Mouse (Mus musculus) right cerebral cortex, adult 18-20 months (tissue): Measurements from ENCODE around the gene Sp8.

ENCODE experiments used
- DNase-seq: peaks from one replicate; pipeline ENCODE4 v3.0.0; 2022; ENCODE audit warnings: mixed read lengths

The Sp8 gene

DNA sequence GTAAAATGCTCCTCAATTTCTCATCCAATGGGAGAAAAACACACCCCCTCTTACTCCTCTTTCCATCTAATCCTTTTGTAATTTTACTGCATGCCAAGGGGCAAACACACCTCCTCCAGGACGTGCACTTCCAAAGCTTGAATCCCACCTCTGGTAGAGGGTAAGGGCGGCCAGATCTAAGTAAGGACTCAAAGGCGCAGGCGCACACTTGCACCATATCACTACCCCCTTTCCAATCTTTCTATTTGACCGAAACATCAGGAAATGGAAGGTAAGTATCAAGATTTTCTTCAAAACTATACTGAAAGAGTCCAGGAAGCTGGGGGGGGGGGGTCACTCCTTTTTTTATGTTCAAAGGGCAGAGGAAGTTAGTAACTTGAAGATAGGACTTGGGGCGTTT, at the start of gene Sp8:
Sp8 (plus strand) TSS at position 109 of the 400 bp plus-strand sequence.
- DNase-seq = no peak

DNA sequence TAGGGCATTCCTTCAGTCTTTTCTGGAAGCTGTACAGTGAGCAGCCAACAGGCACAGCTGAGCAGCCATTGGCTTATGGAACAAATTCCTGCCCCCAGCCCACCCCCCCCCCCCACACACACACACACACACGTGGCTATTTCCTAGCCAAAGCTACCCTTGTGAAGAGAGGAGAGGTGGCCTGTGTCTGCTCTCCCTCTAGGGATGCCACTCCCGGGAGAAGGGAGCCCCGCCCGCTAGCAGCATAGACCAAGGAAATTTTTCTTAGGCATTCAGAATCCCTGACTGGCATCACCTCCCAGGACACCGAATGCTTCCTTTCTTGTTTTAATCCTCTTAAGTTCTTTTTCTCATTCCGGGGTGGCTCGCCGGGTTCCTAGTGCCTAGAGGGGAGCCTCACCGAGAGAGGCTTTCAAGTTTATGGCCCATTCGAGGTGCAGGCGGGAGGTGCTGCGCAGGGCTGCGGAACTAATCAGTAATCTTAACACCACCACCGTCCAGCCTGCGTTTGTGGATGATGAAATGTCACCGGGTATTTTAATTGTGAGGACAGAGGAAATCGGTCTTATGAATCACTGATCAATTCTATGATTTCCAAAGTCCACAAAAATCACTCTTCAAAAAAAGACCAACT, 34.7 kb upstream of the Sp8 start:
- no peak for DNase-seq

DNA sequence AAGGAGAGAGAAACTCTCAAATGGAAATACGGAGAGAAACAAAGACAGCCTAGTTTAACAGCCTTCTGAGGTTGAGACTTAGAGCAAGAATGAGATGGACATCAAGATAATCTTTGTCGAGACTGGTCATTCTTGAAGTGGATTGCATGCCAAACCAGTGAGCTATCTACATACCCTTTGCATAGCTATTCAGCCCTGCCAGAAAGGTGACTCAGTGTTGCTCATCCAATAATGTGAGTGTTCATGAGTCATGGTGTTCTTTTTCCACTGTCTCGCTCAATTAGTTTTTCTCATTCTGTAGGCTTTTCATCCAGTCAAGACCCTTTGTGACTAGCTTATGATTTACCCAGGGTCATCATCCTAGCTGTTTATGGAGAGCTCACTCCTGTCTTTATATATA, 31.6 kb upstream of the Sp8 start:
- no peak for DNase-seq

DNA sequence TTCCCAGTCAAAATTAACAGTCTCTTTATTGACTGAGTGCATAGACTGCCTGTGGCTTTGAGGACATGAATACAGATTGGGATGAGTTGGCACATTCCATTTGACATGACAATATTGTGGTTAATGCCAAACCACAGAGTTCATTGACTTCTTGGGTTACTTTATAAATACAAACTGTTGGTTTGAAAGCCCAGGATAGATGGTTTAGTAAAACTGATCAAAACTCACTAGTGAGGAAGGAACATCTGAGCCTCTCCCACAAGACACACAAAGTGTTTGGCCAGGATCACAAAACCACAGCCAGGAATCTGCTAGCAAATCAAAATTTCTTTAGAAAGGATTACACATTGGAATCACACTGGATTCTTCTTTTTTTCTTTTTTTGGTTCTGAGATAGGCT, 30.0 kb upstream of the Sp8 start:
- no peak for DNase-seq

DNA sequence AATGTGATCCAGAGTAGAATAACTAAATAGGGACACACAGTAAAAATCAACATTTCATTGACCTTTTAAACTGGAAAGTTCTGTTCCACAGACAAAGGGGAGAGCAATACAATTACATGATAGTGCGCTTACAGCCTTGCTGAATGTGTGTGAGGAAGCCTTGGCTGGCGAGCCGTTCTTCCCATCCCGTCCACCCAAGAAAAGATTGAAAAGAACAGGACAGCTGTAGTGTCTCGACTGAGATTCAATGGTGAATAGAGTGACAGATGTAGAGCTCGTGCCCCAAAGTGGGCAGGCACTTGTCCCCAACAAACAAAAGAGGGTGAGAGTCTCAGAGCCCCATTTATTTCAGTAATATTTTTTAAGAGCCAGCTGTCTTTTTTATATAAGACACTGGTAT, 16.2 kb upstream of the Sp8 start:
- no peak for DNase-seq

DNA sequence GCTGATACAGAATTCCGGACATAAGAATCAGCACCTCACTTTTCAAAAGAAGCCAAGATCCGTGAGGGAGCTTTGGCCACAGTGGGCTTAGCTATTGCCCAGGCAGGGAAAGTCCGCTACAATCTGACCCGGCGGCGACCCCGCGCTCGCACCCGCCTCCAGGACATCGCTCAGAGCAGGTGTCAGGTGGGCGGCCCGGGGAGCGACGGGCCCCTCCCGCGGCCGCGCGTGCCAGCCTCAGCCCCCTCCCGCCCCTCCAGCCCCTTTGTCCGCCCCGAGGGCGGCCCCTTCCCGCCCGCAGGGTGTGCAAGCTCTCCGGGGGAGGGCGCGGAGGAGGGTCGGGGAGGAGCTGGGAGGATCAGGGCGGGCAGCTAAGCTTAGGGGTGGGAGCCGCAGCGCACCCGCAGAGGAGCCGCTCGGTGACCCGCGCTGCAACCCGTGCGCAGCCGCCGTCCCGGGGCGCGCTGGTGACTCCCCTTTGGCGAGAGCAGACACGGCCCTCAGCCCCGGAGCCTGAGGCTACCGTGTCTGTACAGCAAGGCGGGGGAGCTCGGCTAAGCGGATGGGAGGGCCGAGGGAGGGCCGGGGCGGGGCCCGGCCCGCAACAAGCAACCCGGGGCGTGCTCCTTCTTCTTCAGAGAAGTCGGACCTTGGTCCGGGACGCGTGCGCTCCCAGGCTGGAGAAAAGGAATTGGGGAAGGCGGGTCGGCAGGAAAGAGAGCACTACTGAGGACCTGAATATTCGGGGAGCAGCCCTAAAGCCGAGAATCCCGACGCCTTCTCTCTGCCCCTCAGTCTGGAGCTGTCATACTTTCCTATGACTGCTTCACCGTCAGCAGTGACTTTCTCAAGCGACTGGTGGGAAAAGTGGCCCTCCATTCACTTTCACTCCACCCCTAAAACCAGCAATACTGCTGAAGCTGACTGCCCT, 9.5 kb upstream of the Sp8 start:
- DNase-seq = no peak

DNA sequence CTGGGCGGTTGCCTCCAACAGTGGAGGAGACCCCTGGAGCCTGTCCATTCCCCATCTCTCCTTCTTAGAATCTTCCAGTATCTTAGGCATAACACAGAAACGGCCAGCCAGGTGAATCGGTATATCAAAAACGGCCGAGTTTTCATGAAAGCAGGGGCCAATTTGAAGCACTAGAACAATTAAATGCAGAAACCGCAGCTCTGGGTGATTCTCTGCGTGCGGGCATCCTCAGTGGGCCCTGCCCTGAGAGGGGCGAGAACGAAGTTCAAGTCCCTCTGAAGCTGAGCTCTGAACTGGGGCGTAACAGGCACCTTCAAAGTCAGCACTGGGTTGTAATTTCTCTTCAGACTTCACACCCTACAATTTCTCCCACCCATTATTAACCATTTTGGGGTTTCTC, 8.8 kb upstream of the Sp8 start:
- DNase-seq = no peak

DNA sequence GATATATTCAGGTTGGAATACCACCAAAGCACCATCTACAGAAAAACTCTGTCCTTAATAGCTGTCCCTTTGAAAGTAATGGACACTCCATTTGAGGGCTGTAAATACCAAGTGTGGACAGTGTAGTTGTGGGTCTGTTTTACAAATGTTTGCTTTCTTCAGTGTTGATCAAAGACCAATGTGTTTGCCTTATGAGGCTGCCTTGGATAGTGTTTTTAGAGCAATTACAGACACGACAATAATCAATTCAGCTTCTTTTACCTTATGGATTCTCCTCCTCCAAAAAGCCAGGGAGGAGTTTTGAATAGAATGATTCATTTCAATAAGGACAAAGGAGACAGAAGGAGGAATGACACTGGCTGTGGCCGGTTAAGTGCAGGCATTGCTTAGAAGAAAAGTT, 7.9 kb upstream of the Sp8 start:
- DNase-seq = no peak

DNA sequence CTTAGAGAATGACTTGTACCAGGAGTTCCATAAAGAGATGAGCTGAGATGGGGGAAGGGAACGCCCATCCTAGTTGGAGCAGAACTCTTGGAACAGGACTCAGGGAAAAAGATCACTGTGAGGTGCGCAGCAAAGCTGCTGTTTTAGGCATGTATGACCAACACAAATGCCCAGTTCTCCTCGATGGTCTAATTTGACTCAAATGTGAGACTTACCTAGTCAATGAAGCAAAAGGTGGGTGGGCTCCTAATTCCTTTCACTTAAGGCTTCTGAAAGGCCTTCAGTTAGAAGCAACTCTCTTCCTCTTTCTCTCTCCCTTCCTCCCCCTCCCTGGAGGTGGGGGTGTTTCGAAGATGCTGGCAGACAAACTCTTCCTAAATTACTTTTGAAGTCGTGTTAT, 6.7 kb upstream of the Sp8 start:
- DNase-seq = no peak

DNA sequence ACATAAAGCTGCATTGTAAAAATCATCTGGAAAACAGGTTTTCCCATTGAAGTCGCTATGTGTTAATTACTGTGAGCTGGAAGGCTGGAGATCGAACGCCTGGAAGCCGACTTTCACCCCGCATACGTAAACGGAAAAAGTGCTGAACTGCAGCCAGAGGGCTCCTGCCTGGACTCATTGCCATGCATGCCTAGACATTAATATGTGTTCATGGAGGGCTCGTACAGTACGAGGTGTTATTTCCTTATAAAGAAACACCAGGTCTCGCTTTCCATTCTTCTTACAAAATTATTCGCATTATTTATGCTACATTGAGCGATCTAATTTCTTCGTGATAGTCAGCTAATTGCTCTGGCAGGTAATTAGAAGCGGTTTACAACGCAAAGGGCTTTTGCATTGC, 5.8 kb upstream of the Sp8 start:
- no peak for DNase-seq

DNA sequence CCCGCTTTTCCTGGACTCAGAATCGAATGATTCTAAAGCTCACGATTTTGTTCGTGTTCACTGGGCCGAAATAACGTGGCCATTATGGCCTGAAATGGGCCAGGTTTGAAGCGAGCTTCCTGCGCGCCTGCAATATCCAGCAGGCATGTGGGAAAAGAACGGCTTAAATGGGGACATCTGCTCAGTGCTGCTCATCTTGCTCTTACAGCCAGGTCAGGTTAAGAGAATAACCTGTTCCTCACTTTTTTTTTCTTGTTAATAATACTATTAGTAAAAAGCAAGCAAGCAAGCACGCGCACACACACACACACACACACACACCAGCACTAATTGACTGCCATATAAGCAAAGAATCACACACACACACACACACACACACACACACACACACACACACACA, 5.3 kb upstream of the Sp8 start:
- no peak for DNase-seq

DNA sequence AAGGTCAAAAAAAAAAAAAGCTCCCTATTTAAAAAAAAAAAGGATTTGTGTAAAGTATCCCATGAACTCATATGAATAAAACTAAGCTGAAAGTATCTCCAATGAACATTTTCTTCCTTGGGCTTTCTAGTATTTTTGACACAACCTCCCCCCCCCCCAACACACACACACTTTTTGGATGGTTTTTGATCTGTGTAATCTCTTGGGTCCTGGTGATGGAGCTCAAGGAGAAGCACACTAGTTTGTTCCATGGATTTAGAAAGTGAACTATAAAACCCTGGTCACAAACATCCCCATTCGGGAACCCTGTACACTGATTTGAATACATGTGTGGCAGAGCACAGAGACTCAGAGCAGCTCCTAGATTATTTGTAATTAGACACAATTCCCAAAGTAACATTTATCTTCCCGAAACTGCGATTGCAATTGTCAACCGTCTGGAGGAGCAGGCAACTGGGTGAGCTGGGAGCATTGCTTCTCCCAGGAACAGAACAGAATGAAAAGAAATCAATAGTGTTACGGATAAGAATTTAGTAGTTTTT, 4.7 kb upstream of the Sp8 start:
- DNase-seq = no peak

DNA sequence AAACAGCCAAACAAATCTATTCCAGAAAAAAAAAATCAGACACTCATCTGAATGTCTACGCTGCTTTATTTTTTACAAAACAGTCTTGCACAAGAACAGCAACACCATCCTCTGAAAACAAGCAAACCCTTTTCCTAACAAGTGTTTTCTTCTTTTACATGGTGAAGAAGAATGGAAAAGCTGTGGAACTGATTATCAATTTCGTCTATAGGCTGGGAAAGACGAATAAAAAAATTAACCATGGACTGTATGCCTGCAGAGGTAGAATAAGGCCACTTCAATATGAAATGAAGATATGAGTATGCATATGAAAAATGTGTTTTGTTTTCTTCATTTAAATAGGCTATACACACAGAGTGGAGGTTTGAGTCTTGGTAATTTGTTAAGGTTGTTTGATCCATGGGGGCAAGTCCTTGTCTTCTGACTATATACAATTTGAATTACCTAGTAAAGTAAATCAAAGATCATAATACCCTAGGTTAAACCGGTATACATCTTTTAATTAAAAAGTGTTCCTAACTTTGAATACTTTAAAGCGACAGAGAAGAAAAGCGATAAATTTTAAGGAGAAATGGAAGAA, 4.1 kb upstream of the Sp8 start:
- DNase-seq = no peak

DNA sequence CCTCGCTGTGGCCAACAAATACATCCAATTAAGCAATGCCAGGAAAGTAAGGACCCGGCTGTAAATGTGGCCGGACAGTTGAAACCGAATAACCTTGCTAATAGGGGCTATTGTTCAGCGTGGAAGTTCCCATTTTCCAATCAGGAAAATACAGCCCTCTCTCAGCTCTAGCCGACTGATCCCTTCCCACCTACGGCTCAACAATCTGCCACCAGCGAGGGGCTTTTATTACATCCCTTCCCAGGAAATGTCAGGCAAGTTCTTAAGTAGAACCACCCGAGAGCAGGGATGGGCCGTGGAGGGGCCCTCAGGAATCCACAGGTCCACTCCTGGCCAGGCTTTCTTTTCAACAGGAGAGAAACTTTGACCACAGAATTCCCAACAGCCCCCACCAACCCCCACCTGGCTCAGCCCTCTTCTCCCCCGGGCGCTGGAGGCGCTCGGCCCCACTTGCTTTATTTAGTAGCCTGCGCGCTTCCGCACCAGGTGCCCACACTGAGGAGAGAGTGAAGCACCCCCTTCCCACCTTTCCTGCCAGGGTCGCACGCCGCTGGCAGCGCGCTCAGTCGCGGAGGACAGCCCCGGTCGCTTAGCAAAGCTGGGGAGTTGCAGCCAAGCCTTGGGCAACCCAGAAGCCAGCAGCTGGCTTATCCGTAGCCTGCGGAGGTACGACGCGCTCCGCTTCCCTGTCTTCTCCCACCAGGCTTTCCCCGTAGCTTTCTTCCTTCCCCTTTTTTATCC, 3.3 kb upstream of the Sp8 start:
- no peak for DNase-seq

DNA sequence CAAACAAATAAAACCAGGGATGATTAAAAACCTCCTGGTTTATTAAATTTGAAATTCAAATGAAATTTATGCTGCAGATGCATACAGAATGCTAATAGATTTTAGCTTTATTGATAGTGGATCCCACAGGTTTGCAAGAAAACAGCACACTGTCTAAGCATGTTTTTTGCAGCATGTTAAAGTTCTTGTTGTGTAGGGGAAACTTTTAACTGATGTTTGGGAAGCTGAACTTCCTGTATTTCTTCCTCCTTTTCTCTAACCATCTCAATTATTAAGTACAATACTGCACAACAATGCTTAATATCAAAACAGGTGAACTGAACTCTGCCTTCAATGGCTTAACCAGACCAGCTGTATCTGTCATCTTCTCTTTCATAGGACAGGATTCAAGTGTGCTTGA, 2.0 kb upstream of the Sp8 start:
- DNase-seq = no peak

DNA sequence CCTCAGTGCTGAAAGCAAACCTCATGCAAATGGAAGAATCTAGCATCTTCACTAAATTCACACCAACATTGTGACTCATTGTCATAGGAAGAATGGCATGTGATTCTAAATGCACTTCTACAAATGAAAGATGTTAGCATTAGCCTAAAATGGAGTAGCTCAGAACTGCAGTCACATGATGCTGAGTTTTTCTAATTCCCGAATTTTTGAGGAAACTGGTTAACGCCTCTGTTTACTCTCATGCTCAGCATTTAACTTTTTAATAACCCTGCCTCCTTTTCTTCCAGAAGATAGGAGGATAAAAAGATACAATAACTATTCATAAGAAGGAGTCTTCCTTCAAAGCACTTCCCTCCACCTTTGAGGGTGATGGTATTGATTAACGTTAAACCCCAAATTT, 1.3 kb upstream of the Sp8 start:
- no peak for DNase-seq

DNA sequence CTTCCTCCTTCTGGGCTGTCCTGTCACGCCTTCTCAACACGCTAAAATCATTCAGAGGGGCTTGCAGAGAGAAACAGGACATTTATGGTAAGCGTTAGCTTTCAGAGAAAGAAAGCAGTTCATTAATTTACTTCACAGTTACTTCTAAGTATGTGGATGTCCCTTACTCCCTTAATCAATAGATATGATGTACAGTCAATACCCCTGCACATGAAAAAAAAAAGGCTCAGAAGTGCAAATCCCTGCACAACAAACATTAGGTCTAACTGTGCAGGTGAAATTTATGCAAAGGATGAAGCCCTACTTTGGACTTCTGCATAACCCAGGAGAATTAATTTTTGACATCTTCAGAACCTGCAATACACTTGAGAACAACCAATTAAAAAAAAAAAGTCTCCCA, 778 bp upstream of the Sp8 start:
- DNase-seq = no peak

DNA sequence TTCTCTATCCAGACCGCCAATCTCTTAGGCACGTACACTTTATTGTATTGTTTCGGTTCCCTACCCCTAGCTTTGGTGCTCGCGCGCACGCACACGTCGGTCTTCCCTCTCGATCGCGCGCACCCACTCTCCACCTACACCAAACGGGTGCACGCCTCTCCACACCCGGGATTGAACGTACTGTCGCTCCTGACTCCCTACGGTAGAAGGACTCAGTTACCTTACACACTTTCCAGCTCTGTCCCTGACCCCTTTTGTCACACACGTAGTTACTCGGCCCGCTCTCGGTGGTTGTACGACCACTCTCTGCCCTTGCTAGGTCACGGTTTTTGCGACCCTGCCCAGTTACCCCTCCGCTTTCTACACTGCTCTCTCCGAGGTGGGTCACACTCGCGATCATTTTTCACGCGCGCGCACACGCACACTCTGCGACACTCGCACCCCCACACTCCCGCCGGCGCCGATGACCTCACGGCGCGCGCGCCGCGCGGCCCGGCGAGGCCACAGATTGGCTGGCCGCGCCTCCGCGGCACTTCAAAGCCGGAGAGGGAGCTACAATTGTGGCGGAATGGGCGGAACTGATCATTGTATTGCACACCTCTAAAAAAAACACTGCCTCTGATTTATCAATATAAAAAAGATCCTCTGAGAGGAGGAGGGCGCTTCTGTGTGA, 656 bp downstream of the Sp8 start:
- no peak for DNase-seq

DNA sequence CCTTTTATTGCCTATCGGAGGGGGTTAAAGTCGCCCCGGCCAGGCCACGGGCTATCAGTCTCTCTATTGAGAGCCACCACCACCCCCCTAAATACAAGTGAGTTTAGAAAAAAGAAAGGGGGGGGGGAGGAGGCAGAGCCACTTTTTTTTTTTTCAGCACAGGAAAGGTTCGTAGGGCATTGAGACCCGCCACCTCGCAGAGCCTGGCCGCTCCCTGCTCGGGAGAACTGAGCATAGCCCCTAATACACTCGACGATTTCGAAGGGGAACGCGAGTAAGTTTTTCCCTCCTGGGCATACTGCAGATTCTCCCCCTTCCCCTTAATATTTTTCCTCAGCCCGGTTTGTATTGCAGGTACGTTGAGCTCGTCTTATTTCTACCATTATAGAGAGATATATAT, 1.3 kb downstream of the Sp8 start:
- no peak for DNase-seq

DNA sequence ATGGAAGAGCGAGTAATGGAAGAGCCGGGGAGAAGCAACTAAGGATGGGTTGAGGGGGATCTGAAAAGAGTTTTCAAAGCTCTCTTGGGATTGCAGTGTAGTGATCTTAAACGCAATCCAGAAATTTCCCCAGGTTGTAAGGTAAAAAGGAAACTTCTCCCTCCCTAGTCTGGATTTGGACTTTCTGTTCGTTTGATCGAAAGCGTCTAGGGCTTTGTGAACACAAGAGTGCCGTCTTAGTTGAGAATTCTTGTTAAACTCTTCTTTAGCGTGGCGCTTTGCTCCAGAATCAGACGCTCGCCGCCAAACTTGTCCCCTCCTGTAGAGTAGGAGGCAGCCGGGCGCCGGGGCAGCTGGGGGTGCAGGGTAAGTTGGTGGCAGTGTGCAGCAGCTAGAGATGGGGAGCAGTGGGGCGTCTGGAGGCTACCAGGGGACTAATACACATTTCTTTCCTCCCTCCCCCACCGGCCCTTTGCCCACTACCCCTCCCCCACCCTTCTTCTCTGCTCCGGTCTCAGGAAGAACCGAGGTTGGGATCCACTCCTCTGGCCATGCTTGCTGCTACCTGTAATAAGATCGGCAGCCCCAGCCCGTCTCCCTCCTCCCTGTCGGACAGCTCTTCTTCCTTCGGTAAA, 1.8 kb downstream of the Sp8 start:
- no peak for DNase-seq

DNA sequence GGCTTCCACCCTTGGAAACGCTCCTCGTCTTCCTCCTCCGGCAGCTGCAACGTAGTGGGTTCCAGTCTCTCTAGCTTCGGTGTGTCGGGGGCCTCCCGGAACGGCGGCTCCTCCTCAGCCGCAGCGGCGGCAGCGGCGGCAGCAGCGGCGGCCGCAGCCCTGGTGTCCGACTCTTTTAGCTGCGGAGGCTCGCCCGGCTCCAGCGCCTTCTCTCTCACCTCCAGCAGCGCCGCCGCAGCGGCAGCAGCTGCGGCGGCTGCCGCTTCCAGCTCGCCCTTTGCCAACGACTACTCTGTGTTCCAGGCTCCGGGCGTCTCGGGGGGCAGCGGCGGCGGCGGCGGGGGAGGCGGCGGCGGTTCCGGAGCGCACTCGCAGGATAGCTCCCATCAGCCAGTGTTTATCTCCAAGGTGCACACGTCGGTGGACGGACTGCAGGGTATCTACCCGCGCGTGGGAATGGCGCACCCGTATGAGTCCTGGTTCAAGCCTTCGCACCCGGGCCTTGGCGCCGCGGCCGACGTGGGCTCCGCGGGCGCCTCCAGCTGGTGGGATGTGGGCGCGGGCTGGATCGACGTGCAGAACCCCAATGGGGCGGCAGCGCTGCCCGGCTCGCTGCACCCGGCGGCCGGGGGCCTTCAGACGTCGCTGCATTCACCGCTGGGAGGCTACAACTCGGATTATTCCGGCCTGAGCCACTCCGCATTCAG, 2.5 kb downstream of the Sp8 start:
- no peak for DNase-seq
